Mouse (Mus musculus): Measurements from ENCODE around the gene 1700061G19Rik.
"Not testable (repeated sequence)": the region's sequence is repeated elsewhere in the genome, so short reads cannot be mapped to it uniquely, and the experiment has no call there.

Gene 1700061G19Rik

DNA sequence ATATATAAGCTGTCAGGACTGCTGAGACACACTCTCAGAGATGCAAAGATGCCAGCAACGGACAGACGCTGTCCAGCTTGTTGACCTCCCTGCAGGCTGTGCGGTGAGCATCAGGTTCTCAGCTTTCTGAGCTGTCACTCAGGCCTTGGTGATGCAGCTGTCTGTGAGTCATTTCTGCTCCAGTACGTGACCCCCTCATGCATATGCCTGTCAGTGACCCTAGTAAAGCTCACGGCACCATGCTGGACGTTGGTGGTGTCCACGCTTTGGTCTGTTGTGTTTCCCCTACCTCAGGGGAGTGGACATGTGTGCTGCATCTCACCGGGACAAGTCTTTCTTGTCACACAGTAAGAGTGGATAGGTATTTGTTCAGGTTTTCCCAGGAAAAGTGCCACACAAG, 3.5 kb upstream of the 1700061G19Rik start:
- no peak for DNase-seq (ENCODE audit: low read depth, low spot score)

GRCm38 (mm10) chr17:56872512-56872911, 2.8 kb upstream of the 1700061G19Rik start:
- DNase-seq (ENCODE audit: low read depth, low spot score) = no peak

DNA sequence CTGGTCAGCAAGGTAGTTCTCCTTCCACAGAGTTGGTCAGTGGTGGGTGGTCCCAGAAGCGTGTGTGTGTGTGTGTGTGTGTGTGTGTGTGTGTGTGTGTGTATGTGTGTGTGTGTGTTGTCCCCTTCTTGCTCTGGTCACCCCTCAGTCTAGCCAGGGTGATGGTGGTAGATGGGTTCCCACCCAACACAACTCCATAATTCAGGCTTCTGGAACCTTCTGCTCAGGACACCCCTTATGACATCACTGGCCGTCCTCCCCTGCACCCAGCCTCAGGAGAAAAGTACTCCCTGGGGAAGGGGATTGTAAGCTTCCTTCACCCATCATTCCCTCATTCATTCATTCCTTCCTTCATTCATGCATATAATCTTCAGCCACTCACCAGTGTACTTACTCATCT, 1.0 kb upstream of the 1700061G19Rik start, which contains the start of gene Acsbg2:
TSS of gene Acsbg2 (minus strand) at position 211 of the 400 bp plus-strand sequence.
- no peak for DNase-seq (ENCODE audit: low read depth, low spot score)

- DNase-seq (ENCODE audit: low read depth, low spot score) = no peak
Measured at GRCm38 (mm10) chr17:56876465-56876864, 1.2 kb downstream of the 1700061G19Rik start.

GRCm38 (mm10) chr17:56876981-56877380, 1.7 kb downstream of the 1700061G19Rik start:
- no peak for DNase-seq (ENCODE audit: low read depth, low spot score)

GRCm38 (mm10) chr17:56877426-56877825, 2.1 kb downstream of the 1700061G19Rik start:
- DNase-seq (ENCODE audit: low read depth, low spot score) = no peak

DNA sequence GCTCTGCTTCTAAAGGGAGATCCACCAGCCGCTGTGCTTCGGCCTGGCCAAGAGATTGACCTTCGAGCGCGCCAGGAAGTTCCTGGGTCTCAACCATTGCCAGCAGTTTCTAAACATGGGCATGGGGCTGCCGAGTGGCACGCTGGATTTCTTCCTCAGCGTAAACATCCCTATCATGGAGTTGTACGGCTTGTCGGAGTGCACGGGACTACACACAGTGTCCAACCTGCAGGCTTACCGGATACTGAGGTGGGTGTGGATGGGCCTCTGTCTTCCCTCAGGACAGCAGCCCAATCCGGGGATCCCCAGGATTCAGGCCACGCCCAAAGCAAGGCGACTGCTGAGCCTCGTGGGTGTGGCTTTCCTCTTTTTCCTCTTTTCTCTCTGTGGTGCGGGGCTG, 8.3 kb downstream of the 1700061G19Rik start:
- no peak for DNase-seq (ENCODE audit: low read depth, low spot score)

DNA sequence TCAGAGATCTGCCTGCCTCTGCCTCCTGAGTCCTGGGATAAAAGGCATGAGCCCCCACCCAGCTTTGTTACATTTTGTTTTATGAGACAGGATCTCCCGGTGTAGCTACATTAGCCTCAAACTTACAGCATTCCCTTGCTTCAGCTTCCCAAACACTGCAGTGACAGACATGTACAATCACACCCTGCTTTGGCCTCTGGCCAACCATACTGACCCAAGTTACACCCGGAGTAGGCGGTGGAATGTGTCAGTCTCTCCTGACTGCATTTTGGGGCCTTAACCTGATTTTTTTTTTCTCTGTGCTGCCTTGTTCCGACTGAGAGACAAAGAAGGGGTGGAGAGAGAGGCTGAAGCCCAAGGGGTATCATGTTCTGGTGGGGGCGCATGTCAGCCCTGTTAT, 9.1 kb downstream of the 1700061G19Rik start:
- DNase-seq (ENCODE audit: low read depth, low spot score) = no peak

- DNase-seq (ENCODE audit: low read depth, low spot score) = no peak
Measured at GRCm38 (mm10) chr17:56884809-56885208, 9.5 kb downstream of the 1700061G19Rik start.

GRCm38 (mm10) chr17:56888050-56888449, 12.8 kb downstream of the 1700061G19Rik start:
- no peak for DNase-seq (ENCODE audit: low read depth, low spot score)

DNA sequence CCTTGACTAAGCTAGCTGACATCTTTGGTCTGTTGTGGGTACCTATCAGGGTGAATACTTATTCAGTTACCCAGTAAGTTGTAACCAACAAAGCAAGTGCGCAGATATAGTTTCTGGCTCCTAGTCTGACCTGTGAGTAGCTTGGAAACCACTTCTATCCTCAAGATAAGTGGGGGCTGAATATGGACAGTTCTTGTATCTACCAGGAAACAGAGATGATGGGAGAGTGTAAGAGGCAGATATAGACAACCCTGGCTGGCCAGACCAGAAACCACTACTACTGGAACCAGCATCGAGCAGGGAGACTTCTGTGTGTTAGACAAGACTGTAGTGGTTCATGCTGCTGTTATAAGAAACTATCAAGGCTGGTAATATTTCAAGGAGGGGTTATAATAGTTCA, 14.7 kb downstream of the 1700061G19Rik start:
- DNase-seq (ENCODE audit: low read depth, low spot score) = no peak

DNA sequence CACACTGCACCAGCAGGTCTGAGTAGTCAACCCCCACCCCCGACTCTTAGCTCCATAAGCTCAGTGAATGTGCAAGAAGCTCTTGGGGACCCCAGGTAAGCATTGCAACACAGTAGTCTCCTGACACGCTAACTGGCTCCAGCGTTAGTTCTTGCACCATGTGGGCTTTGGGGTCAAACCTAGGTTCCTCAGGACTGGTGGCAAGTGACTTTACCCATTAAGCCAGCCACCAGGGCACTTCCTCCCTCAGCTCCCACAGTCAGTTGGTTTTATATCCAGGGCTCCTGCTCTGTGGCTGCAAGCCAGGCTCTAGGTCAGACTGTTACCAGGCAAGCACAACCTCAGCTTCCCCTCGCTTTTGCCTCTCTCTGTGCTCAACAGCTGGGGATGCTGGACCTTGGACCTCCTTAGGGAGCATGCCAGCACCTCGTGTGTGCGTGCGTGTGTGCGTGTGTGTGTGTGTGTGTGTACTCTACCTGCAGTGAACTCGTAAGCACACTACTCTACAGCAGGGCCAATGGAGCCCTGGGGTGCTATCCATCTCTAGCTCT, 20.2 kb downstream of the 1700061G19Rik start:
- DNase-seq (ENCODE audit: low read depth, low spot score) = no peak

DNA sequence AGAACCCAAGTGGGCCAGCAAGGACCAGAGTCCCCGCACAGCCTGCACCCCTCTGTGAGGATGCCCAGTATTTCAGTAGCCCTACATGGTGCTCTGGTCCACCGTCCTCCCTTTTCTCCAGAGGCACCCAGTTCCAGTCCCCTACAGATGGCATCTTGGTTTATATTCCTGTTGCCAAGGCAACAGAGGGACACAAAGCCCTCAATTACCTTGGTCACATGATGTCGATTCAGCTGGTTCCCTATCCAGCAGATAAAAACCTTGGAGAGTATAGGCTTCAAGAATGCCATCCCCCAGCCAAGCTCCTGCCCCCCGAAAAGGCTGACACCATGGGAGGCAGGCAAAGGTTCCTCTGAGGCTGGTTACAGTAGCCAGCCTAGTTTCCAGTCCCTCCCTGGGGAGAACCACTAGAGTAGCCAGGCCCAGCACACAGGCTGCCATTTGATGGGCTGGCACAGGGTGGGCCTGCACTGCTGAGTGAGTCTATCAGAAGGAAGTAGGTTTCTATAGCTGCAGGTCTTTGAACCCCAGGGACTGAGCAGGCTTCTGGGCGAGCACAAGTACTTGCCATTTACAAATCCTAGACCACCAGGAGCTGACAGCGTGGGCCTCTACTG, 21.3 kb downstream of the 1700061G19Rik start:
- DNase-seq (ENCODE audit: low read depth, low spot score) = no peak

- peak; percentile 57 for DNase-seq (ENCODE audit: low read depth, low spot score)
Measured at GRCm38 (mm10) chr17:56897630-56898195, 22.4 kb downstream of the 1700061G19Rik start.

- no peak for DNase-seq (ENCODE audit: low read depth, low spot score)
Measured at GRCm38 (mm10) chr17:56902698-56903097, 27.4 kb downstream of the 1700061G19Rik start.

GRCm38 (mm10) chr17:56906166-56906565, 30.9 kb downstream of the 1700061G19Rik start:
- DNase-seq (ENCODE audit: low read depth, low spot score) = no peak

- no peak for DNase-seq (ENCODE audit: low read depth, low spot score)
Measured at GRCm38 (mm10) chr17:56907096-56907495, 31.8 kb downstream of the 1700061G19Rik start.

DNA sequence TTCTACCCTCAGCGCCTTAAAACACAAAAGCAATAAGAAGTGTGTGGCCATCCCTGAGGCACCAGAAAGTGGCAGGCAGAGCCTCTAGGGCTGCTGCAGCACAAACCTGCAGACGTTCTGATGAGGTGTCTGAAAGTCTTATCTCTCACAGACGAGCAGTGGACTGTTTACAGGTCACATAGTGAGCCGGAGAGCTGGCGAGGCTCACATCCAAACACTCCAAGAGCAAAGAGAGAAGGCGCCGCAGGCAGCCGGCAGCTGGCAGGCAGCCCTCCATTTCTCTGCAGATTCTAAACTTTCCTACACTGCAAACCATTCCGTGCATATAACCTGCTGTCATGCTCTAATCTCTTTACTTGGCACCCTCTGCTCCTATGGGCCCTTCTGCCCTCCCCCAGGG, 32.6 kb downstream of the 1700061G19Rik start:
- DNase-seq (ENCODE audit: low read depth, low spot score) = no peak

- not testable (repeated sequence) for DNase-seq (ENCODE audit: low read depth, low spot score)
Measured at GRCm38 (mm10) chr17:56909764-56910163, 34.5 kb downstream of the 1700061G19Rik start.

DNA sequence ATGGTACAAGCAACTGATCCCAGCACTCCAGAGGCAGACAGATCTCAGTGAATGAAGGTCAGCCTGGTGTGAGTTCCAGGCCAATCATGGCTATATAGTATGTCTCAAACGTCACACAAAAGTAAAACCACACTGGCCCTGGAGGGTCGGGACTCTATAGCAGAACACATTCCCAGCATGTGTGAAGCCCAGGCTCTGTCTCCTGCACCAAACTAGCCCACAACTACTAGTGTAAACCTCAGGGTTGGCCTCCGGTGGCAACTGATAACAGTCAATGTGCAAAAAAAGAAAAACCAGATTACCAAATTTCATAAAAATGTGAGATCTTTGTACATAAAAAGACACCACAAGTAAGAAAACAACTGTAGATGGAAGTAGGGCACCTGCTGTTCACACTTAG, 37.7 kb downstream of the 1700061G19Rik start:
- no peak for DNase-seq (ENCODE audit: low read depth, low spot score)

GRCm38 (mm10) chr17:56913444-56913843, 38.2 kb downstream of the 1700061G19Rik start:
- no peak for DNase-seq (ENCODE audit: low read depth, low spot score)

DNA sequence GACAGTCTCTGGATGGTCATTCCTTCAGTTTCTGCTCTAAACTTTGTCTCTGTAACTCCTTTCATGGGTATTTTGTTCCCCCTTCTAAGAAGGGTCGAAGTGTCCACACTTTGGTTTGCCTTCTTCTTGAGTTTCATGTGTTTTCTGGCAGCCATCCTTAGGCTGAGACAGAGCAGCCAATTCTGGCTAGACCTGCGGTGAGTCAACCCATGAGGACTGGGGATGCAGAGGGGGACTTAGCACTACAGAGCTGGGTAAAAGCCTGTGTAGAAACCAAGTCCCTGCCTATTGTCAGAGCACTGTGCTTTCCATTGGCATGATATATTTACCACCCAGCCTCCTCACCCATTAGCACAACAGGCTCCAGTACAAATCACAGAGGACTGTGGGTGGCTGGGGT, 41.9 kb downstream of the 1700061G19Rik start:
- no peak for DNase-seq (ENCODE audit: low read depth, low spot score)

DNA sequence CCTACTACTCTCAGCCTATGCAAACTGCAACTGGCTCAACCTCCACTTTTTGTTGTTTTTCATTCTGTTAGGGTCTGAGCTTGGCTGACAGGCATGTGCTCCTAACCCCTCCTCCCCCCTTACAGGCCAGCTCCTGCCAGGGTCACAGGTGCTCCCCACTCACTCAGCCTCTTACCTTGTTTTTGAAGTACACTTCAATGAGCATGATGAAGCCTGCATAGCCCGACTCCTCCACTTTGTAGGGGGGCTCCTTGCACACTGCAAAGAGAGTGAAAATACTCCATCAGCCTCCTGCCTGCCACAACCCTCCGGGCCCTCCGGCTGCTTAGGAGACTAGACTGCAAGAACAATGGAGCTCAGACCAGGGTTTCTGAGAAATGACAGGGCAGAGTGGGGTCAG, 44.4 kb downstream of the 1700061G19Rik start:
- no peak for DNase-seq (ENCODE audit: low read depth, low spot score)
